Mouse (Mus musculus) embryonic facial prominence, embryonic 11.5 days (tissue): ENCODE data around the gene Zfyve9. TPM values are rescaled to one million over a fixed set of nuclear protein-coding genes. Genes with fewer than 3 reads are reported as not detected.
A peak's percentile ranks its signal among the peaks of the same experiment; 100 is the strongest.
"Not testable (repeated sequence)": the region's sequence is repeated elsewhere in the genome, so short reads cannot be mapped to it uniquely, and the experiment has no call there.

Experiments
- ATAC-seq: fragments of 200-750 bp; cut with Nextera tagmentation; replicated peaks from 2 replicates; pipeline ENCODE4 v1.8.0; 2017; ENCODE audit warnings: low read depth; ENCODE audit not compliant: insufficient number of reproducible peaks, low FRiP score, low TSS enrichment
- DNase-seq: peaks from one replicate; pipeline ENCODE4 v3.0.0-alpha.2; 2015; ENCODE audit warnings: low spot score
- H3K27ac ChIP-seq: fragments of 300-500 bp; sonication (generic); replicated peaks from 2 replicates; pipeline ENCODE4 v1.5.1; 2014; ENCODE audit warnings: mild to moderate bottlenecking, low read depth, low read length, control low read depth
- H3K27me3 ChIP-seq: fragments of 300-500 bp; sonication (generic); 2 replicates; pipeline ENCODE4 v1.6.1; 2014; ENCODE audit warnings: mild to moderate bottlenecking, low read length, moderate library complexity, mixed read lengths; ENCODE audit not compliant: control insufficient read depth, insufficient read depth
- H3K36me3 ChIP-seq: fragments of 300-500 bp; sonication (generic); replicated peaks from 2 replicates; pipeline ENCODE4 v1.6.1; 2014; ENCODE audit warnings: low read depth, mild to moderate bottlenecking, low read length, moderate library complexity, mixed read lengths; ENCODE audit not compliant: control insufficient read depth, insufficient read depth
- H3K4me1 ChIP-seq: fragments of 300-500 bp; sonication (generic); 2 replicates; pipeline ENCODE4 v1.6.1; 2014; ENCODE audit warnings: low read length, mixed read lengths; ENCODE audit not compliant: control insufficient read depth, insufficient read depth
- H3K4me2 ChIP-seq: fragments of 300-500 bp; sonication (generic); 2 replicates; pipeline ENCODE4 v1.6.1; 2014; ENCODE audit warnings: low read depth, mild to moderate bottlenecking, control low read depth, low read length, moderate library complexity
- H3K4me3 ChIP-seq: fragments of 300-500 bp; sonication (generic); 2 replicates; pipeline ENCODE4 v1.5.1; 2014; ENCODE audit warnings: low read depth, low read length, control low read depth
- H3K9ac ChIP-seq: fragments of 300-500 bp; sonication (generic); replicated peaks from 2 replicates; pipeline ENCODE4 v1.6.1; 2014; ENCODE audit warnings: mild to moderate bottlenecking, control low read depth, low read length
- H3K9me3 ChIP-seq: fragments of 300-500 bp; sonication (generic); replicated peaks from 2 replicates; pipeline ENCODE4 v1.6.1; 2016; ENCODE audit warnings: mild to moderate bottlenecking, low read length, inconsistent platforms, mixed read lengths; ENCODE audit not compliant: control insufficient read depth
- WGBS: fragments of 180-500 bp; shearing (Covaris S2); extraction: QIAGEN DNeasy Blood & Tissue Kit; methylation state at CpG from one replicate; pipeline ENCODE4 v1.1.7; 2014; 5-methylcytosine and 5-hydroxymethylcytosine counted together
- polyA plus RNA-seq: library from polyadenylated mRNA; unstranded; fragments of >200 nt; fragmentation: Nextera tagmentation; extraction: Ambion mirVana; gene quantifications from 2 replicates; pipeline ENCODE4 v1.2.1, GENCODE M21; 2014

Zfyve9 gene
- polyA plus RNA-seq, 1 experiment from 2014 or later, result 3.8 TPM

GRCm38 (mm10) chr4:108708209-108708608 is 72.4 kb downstream of the Zfyve9 start:
- 86% methylated on average over 5 of the region's 5 CpGs for WGBS
- Histone ChIP-seq H3K4me3 (no peak overlapping the region), H3K9ac (no peak overlapping the region), H3K4me2 (no peak overlapping the region), H3K9me3 (no peaks in the 10 kb centered on the region), H3K36me3 (no peaks in the 10 kb centered on the region), H3K27ac (no peak overlapping the region), H3K4me1 (no peaks in the 10 kb centered on the region), H3K27me3 (no peaks in the 10 kb centered on the region)
- DNase-seq (no peak), ATAC-seq (no peak)

GRCm38 (mm10) chr4:108696934-108697333 is 83.7 kb downstream of the Zfyve9 start:
- Histone ChIP-seq H3K27me3 (no peaks in the 10 kb centered on the region), H3K27ac (no peak overlapping the region), H3K4me3 (no peak overlapping the region), H3K36me3 (no peaks in the 10 kb centered on the region), H3K9ac (no peak overlapping the region), H3K4me2 (no peak overlapping the region), H3K4me1 (no peaks in the 10 kb centered on the region), H3K9me3 (no peaks in the 10 kb centered on the region)
- no peak; the same call in 1 of the 2 replicates for ATAC-seq
- WGBS, result 58% methylated on average over 3 of the region's 3 CpGs
- DNase-seq, result peak; percentile 54

- Histone ChIP-seq H3K27me3 (no peaks in the 10 kb centered on the region), H3K4me2 (no peak overlapping the region), H3K9ac (no peak overlapping the region), H3K36me3 (no peaks in the 10 kb centered on the region), H3K4me3 (no peak overlapping the region), H3K4me1 (no peaks in the 10 kb centered on the region), H3K27ac (no peak overlapping the region), H3K9me3 (no peaks in the 10 kb centered on the region)
- DNase-seq (no peak), ATAC-seq (no peak)
These were observed 89.1 kb downstream of the Zfyve9 start for GRCm38 (mm10) chr4:108691469-108691868.

- no peaks in the 10 kb centered on the region for H3K4me1 ChIP-seq
- H3K36me3 ChIP-seq, result no peaks in the 10 kb centered on the region
- ATAC-seq (no peak), DNase-seq (no peak)
- no peak overlapping the region for H3K4me2 ChIP-seq
- H3K9ac ChIP-seq, result no peak overlapping the region
- H3K4me3 ChIP-seq, result no peak overlapping the region
- H3K27me3 ChIP-seq, result no peaks in the 10 kb centered on the region
- no peaks in the 10 kb centered on the region for H3K9me3 ChIP-seq
- 91% methylated on average over 3 of the region's 3 CpGs for WGBS
- no peak overlapping the region for H3K27ac ChIP-seq
These were observed 90.1 kb downstream of the Zfyve9 start for GRCm38 (mm10) chr4:108690479-108690878.

GRCm38 (mm10) chr4:108687098-108687497 is 93.5 kb downstream of the Zfyve9 start:
- ATAC-seq, H3K9me3 ChIP-seq, DNase-seq, H3K4me3 ChIP-seq, H3K4me1 ChIP-seq, H3K27me3 ChIP-seq, H3K9ac ChIP-seq, H3K27ac ChIP-seq, H3K4me2 ChIP-seq, H3K36me3 ChIP-seq: not testable (repeated sequence)
- 87% methylated on average over 6 of the region's 7 CpGs for WGBS

GRCm38 (mm10) chr4:108686156-108686555 is 94.4 kb downstream of the Zfyve9 start:
- H3K9me3 ChIP-seq, result no peaks in the 10 kb centered on the region
- DNase-seq, result no peak
- H3K4me1 ChIP-seq, result no peaks in the 10 kb centered on the region
- H3K27ac ChIP-seq, result no peak overlapping the region
- H3K4me3 ChIP-seq, result no peak overlapping the region
- H3K36me3 ChIP-seq, result no peaks in the 10 kb centered on the region; the same call in 1 of the 2 replicates
- ATAC-seq, result no peak
- WGBS, result 50% methylated on average over 3 of the region's 3 CpGs
- H3K9ac ChIP-seq, result no peak overlapping the region
- no peaks in the 10 kb centered on the region for H3K27me3 ChIP-seq
- H3K4me2 ChIP-seq, result no peak overlapping the region; the same call in 1 of the 2 replicates

GRCm38 (mm10) chr4:108664407-108664806 is 116.2 kb downstream of the Zfyve9 start:
- H3K4me1 ChIP-seq, result no peaks in the 10 kb centered on the region
- DNase-seq, result peak; percentile 61
- WGBS, result 78% methylated on average over 2 of the region's 2 CpGs
- no peak overlapping the region for H3K4me3 ChIP-seq
- H3K9me3 ChIP-seq, result no peaks in the 10 kb centered on the region
- no peak overlapping the region for H3K27ac ChIP-seq
- H3K9ac ChIP-seq, result no peak overlapping the region
- H3K36me3 ChIP-seq, result no peaks in the 10 kb centered on the region
- H3K4me2 ChIP-seq, result no peak overlapping the region
- ATAC-seq, result no peak
- no peaks in the 10 kb centered on the region for H3K27me3 ChIP-seq

GRCm38 (mm10) chr4:108638752-108639151 is 141.8 kb downstream of the Zfyve9 start:
- 80% methylated on average over 5 of the region's 5 CpGs for WGBS

More at GRCm38 (mm10) chr4:108638752-108639151, 141.8 kb downstream of the Zfyve9 start:
- DNase-seq (no peak), ATAC-seq (no peak)
- Histone ChIP-seq H3K36me3 (no peaks in the 10 kb centered on the region), H3K4me2 (no peak overlapping the region), H3K4me3 (no peak overlapping the region), H3K4me1 (no peaks in the 10 kb centered on the region), H3K27me3 (no peaks in the 10 kb centered on the region), H3K9me3 (no peaks in the 10 kb centered on the region), H3K9ac (no peak overlapping the region), H3K27ac (no peak overlapping the region)
